Mouse (Mus musculus) megakaryocyte, embryonic 14.5 days (primary cell): Measurements from ENCODE around the gene Osbpl2. TPM values are rescaled to one million over a fixed set of nuclear protein-coding genes. Genes with fewer than 3 reads are reported as not detected.

Source experiments
- H3K27me3 ChIP-seq: replicated peaks from 2 replicates; pipeline ENCODE3; 2012; ENCODE audit warnings: inconsistent platforms
- H3K36me3 ChIP-seq: replicated peaks from 2 replicates; pipeline ENCODE3; 2012; ENCODE audit warnings: low read length, inconsistent platforms, mixed read lengths
- H3K4me1 ChIP-seq: 2 replicates; pipeline ENCODE4 v1.6.1; 2012; ENCODE audit warnings: inconsistent platforms
- H3K4me3 ChIP-seq: replicated peaks from 2 replicates; pipeline ENCODE3; 2012; ENCODE audit warnings: moderate library complexity, mild to moderate bottlenecking, inconsistent platforms
- H3K9me3 ChIP-seq: 2 replicates; pipeline ENCODE4 v1.6.1; 2012; ENCODE audit warnings: inconsistent platforms
- FLI1 ChIP-seq: IDR thresholded peaks from 2 replicates; pipeline ENCODE4 v1.6.1; 2012; ENCODE audit warnings: low read length, inconsistent platforms, mixed read lengths
- GATA1 ChIP-seq: IDR thresholded peaks from 3 replicates; pipeline ENCODE4 v1.6.1; 2012; ENCODE audit warnings: mixed read lengths, low read length, inconsistent platforms, borderline replicate concordance
- polyA plus RNA-seq: library from polyadenylated mRNA; stranded (reverse); fragments of >175 nt; gene quantifications from 2 replicates; pipeline ENCODE4 v1.2.3, GENCODE M21; 2012; ENCODE audit warnings: low replicate concordance; ENCODE audit not compliant: insufficient read depth

The Osbpl2 gene
- polyA plus RNA-seq, 1 experiment = 18.4 TPM

DNA sequence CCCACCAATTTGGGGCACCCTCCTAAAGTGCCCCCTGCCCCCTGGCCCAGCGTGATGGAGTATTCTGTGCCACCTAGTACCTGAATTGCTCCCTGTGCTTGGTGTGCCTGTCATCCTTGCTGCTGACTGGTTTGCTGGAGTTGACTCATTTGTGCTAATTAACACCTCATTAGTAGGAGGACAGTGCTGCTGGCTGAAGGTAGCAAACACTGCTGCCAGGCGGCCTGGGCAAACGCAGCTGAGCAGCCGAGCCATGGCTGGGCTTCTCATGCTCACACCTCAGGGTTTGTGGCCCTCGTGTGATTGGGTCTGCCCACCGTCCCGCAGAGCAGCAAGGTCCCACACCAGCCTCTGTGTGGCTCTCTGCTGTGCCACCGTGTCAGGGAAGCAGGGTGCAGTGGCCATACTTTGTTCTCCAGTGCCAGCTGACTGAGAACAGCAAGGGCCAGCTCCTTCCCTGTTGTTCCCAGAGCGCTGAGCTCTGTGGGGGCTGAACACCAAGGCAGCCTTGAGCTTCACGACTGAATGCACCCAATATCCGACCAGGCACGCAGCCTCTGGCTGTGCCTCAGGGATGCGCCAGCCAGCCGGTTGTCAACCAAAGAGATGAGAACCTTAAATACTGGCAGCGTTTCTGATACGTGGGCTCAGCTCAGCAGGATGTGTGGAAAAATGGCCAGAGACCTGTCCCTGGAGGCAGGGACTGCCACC is 33.0 kb upstream of the Osbpl2 start:
- peaks cover 9% of the 10 kb centered on the region for H3K9me3 ChIP-seq
- peaks cover 58% of the 10 kb centered on the region for H3K36me3 ChIP-seq
- no peak overlapping the region for H3K4me3 ChIP-seq
- TF ChIP-seq FLI1 (no peak), GATA1 (no peak)
- H3K4me1 ChIP-seq = peaks cover 57% of the 10 kb centered on the region
- peaks cover 33% of the 10 kb centered on the region for H3K27me3 ChIP-seq

DNA sequence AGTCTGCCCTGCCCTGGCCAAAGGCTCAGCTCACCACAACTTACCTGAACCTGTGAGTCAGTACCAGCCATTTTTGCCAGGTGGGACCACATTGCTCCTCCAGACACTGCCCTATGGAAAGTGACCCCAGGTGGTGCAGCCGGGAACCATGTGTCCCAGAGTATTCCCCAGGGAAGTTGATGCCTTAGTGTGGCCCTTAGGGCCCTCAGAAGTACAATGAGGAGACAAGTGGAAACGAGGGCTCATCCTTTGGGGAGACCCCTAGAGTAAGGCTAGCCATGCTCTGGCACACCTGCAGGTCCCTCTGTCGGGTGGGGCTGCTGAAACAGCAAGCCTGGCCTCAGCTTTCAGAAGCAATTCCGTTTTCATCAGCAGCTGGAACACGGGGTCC is 32.5 kb upstream of the Osbpl2 start:
- no peak overlapping the region for H3K4me3 ChIP-seq
- H3K36me3 ChIP-seq = peaks cover 53% of the 10 kb centered on the region
- peaks cover 9% of the 10 kb centered on the region for H3K9me3 ChIP-seq
- TF ChIP-seq GATA1 (no peak), FLI1 (no peak)
- peaks cover 54% of the 10 kb centered on the region for H3K4me1 ChIP-seq
- H3K27me3 ChIP-seq = peaks cover 34% of the 10 kb centered on the region

DNA sequence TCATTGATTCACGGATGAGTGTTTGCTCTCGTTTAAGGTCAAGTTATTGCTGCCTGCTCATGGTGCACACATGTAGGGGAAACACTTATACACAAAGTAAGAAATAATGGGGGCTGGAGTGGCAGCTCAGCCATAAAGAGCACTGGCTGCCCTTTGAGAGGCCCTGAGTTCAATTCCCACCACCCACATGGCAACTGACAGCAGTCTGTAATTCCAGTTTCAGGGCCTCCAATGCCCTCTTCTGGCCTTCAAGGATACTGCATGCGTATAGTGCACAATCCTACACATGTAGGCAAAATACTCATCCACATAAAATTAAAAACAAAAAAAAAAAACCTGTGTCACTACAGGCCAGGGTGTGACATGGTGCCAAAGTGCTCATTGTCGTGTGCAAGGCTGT is 31.6 kb upstream of the Osbpl2 start:
- H3K36me3 ChIP-seq = peaks cover 44% of the 10 kb centered on the region
- H3K27me3 ChIP-seq = peaks cover 34% of the 10 kb centered on the region
- no peak overlapping the region for H3K4me3 ChIP-seq
- peaks cover 46% of the 10 kb centered on the region for H3K4me1 ChIP-seq
- TF ChIP-seq GATA1 = no peak
- TF ChIP-seq FLI1 = no peak
- H3K9me3 ChIP-seq = peaks cover 9% of the 10 kb centered on the region

DNA sequence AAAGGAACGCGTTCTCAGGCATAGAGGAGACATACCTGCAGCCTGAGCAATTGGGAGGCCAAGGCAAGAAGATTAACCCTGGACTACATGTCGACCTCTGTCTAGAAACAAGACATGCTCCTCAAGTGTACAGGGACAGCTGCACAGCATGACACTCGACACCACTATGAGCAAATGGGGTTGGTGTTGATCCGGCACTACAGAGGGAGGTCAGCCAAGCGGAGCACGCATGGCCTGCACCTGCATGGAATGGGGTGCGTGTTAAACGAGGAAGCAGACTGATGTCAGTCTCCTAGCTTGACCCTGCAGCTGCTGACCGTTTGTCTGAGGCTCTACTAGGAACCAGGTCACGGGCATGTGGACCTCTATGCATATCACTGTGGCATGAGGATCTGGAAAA is 28.8 kb upstream of the Osbpl2 start:
- no peak for TF ChIP-seq GATA1
- TF ChIP-seq FLI1 = no peak
- peak overlapping the region; percentile 20 for H3K4me3 ChIP-seq
- H3K4me1 ChIP-seq = peaks cover 23% of the 10 kb centered on the region
- peaks cover 22% of the 10 kb centered on the region for H3K36me3 ChIP-seq
- peaks cover 9% of the 10 kb centered on the region for H3K9me3 ChIP-seq
- peaks cover 49% of the 10 kb centered on the region for H3K27me3 ChIP-seq

DNA sequence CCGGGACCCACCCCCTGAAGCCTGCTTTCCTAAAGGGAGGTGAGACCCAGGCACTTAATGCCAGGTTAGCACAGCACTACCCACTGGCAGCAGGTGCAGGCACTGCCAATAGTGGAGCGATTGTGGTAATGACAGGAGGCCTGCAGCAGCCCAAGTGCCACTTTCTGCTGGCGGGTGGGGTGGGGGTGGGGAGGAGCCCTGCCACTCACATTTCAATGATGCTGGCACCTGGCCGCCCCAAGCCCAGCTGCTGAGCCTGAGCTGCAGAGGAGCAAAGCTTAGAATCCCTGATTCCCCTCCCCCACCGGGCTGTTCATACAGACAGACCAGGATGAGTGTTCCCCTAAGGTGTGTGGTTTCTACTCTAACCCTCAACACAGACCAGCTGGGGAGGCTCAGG is 23.4 kb upstream of the Osbpl2 start:
- H3K9me3 ChIP-seq = no peaks in the 10 kb centered on the region
- TF ChIP-seq FLI1 (no peak), GATA1 (no peak)
- H3K27me3 ChIP-seq = peaks cover 74% of the 10 kb centered on the region
- no peak overlapping the region for H3K4me3 ChIP-seq
- no peaks in the 10 kb centered on the region for H3K36me3 ChIP-seq
- peaks cover 25% of the 10 kb centered on the region for H3K4me1 ChIP-seq

DNA sequence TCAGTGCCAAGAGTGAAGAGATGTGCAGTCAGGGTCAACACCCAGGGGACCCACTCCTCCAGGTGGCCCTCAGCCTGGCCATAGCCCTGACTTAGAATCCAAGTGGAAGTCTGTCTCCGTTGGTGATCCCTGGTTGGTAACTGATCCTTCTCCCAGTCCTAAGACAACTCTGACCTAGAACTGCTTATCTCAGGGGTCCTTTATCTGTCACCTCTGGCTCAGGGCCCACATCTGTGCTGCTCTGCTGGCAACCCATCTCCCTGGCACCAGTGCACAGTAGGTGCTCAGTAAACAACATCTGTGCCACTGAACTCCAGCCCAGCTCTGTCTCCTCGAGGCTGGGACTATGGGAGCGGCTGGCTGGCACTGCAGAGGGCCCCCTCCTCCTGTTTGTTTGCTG is 21.5 kb upstream of the Osbpl2 start:
- H3K4me1 ChIP-seq = peaks cover 32% of the 10 kb centered on the region
- TF ChIP-seq GATA1 = no peak
- TF ChIP-seq FLI1 = no peak
- H3K27me3 ChIP-seq = peaks cover 88% of the 10 kb centered on the region
- no peaks in the 10 kb centered on the region for H3K36me3 ChIP-seq
- H3K4me3 ChIP-seq = no peak overlapping the region
- no peaks in the 10 kb centered on the region for H3K9me3 ChIP-seq

DNA sequence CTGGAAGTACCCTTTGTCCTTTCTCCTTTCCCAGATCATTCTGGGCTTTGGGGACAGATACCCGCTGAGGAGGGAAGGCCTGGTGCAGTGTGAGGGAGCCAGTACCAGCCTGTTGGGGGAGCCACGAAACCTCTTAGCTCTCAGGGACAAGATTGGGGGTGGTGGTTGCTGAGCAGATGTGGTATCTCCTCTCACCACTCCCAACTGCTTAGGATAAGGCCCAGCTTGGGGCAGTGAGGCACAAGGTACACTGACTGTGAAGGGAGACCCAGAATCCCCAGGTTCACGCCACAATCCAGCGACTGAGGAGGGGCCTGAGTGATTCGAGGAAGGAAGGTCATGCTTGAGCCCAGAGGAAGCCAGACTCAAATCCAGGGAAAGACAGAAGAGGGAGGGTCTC is 20.9 kb upstream of the Osbpl2 start:
- H3K4me1 ChIP-seq = peaks cover 34% of the 10 kb centered on the region
- no peak for TF ChIP-seq GATA1
- TF ChIP-seq FLI1 = no peak
- H3K9me3 ChIP-seq = no peaks in the 10 kb centered on the region
- H3K4me3 ChIP-seq = no peak overlapping the region
- no peaks in the 10 kb centered on the region for H3K36me3 ChIP-seq
- H3K27me3 ChIP-seq = peaks cover 93% of the 10 kb centered on the region

DNA sequence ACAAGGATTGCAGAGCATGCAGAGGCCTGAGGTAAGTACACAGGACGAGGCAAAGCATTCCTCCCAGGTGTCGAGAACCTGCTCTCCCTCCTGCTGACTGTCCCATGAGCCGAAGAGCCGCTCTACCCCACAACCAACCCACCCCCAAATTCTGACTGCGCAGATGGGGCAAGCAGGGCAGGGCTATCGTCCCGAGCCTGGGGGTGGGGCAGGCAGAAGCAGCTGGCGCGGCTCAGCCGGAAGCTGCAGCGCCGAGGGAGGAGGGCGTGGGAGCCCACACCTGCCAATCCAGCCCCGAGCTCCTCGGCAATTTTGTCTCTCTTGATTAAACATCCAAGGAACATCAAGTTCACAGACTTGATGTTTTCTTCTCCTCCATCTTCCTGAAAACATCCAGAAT is 19.6 kb upstream of the Osbpl2 start:
- TF ChIP-seq GATA1 (no peak), FLI1 (no peak)
- Histone ChIP-seq H3K4me3 (peak overlapping the region; percentile 77), H3K4me1 (peaks cover 42% of the 10 kb centered on the region), H3K9me3 (no peaks in the 10 kb centered on the region), H3K36me3 (no peaks in the 10 kb centered on the region), H3K27me3 (peaks cover 98% of the 10 kb centered on the region)

DNA sequence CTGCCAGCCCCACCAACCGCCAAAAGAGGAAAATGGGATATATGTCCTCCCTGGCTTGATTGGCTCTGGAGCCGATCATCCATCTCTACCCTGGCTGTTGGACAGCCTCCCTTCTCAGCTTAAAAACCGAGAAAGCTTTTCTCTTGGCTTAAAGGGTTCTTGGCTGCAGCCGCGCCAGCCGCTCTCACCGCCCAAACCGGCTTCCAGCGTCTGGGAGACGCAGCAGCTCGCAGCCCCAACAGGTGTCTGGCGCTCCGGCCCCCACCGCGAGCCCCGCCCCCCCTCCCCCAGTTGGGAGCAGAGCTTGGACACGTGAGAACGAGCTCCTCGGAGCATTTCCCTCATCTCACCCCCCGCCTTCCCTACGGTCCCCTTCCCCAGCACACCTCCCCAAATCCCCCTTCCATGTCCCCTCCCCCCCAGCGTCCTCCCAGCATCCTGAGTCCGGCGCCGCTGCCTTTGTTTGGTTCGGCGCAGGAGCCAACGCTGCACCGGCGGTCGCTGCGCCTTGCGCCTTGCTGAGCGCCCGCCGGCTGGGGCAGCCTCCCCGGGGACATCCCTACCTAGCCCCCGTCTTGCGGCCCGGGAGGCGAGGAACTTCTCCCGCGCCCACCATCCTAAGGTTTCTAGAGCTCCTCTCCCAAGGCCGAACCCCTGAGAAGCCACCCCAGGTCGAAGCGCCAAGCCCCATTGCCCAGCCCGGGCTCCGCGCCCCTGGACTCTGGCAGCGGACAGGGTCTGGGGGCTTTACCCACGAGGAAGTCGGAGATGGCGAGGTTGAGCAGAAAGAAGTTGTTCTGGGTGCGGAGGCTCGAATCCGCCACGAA is 15.7 kb upstream of the Osbpl2 start:
- Histone ChIP-seq H3K4me3 (peak overlapping the region; percentile 89), H3K4me1 (peaks cover 72% of the 10 kb centered on the region), H3K36me3 (no peaks in the 10 kb centered on the region), H3K9me3 (no peaks in the 10 kb centered on the region), H3K27me3 (peaks cover 83% of the 10 kb centered on the region)
- TF ChIP-seq GATA1 = no peak
- no peak for TF ChIP-seq FLI1
